Mouse (Mus musculus) MEL (cell line): ENCODE data around the gene Tsacc. TPM values are rescaled to one million over a fixed set of nuclear protein-coding genes. Genes with fewer than 3 reads are reported as not detected.

Source experiments
- DNase-seq: peaks from one replicate; pipeline ENCODE4 v3.0.0; 2011; ENCODE audit warnings: low read depth, low spot score
- H3K27ac ChIP-seq: 2 replicates; pipeline ENCODE4 v1.5.1; 2012; ENCODE audit warnings: low read depth, mild to moderate bottlenecking, control low read depth, low read length, moderate library complexity; ENCODE audit not compliant: control insufficient read depth
- H3K27me3 ChIP-seq, 2 experiments: fragments of 150-350 bp in 1 of 2; sonication (generic) in 1 of 2; 2 replicates each; pipeline ENCODE4 v1.6.1; 2012; ENCODE audit warnings: low read length in 2 of 2, mild to moderate bottlenecking in 2 of 2, improper control_type of control experiment in 1 of 2, moderate library complexity in 1 of 2; ENCODE audit not compliant: insufficient read depth in 2 of 2, control insufficient read depth in 1 of 2
- H3K36me3 ChIP-seq, 2 experiments: 2 replicates each; pipeline ENCODE4 v1.6.1; 2012 to 2014; ENCODE audit warnings: low read length in 2 of 2, improper control_type of control experiment in 1 of 2, inconsistent platforms in 1 of 2, mild to moderate bottlenecking in 1 of 2; ENCODE audit not compliant: insufficient read depth in 2 of 2, control insufficient read depth in 1 of 2
- H3K4me1 ChIP-seq, 2 experiments: fragments of 150-350 bp in 1 of 2; sonication (generic) in 1 of 2; 2 replicates each; pipeline ENCODE4 v1.6.1; 2012; ENCODE audit warnings: low read length in 2 of 2, improper control_type of control experiment in 1 of 2, mild to moderate bottlenecking in 1 of 2; ENCODE audit not compliant: insufficient read depth in 2 of 2, control insufficient read depth in 1 of 2
- H3K4me3 ChIP-seq, 2 experiments: fragments of 150-350 bp in 1 of 2; sonication (generic) in 1 of 2; 2 replicates each; pipeline ENCODE4 v1.5.1; 2012; ENCODE audit warnings: low read depth in 2 of 2, low read length in 2 of 2, mild to moderate bottlenecking in 2 of 2, moderate library complexity in 2 of 2, control low read depth in 1 of 2, improper control_type of control experiment in 1 of 2; ENCODE audit not compliant: control insufficient read depth in 1 of 2, insufficient read depth in 1 of 2
- H3K79me2 ChIP-seq: 2 replicates; pipeline ENCODE4 v1.6.1; 2012; ENCODE audit warnings: mild to moderate bottlenecking, low read length, moderate library complexity; ENCODE audit not compliant: control insufficient read depth, poor library complexity, insufficient read depth
- H3K9ac ChIP-seq: 2 replicates; pipeline ENCODE4 v1.6.1; 2012; ENCODE audit warnings: low read depth, mild to moderate bottlenecking, control low read depth, low read length, moderate library complexity; ENCODE audit not compliant: control insufficient read depth, poor library complexity, severe bottlenecking
- H3K9me3 ChIP-seq: fragments of 150-350 bp; sonication (generic); replicated peaks from 2 replicates; pipeline ENCODE4 v1.6.1; 2012; ENCODE audit warnings: mild to moderate bottlenecking, low read length, improper control_type of control experiment, moderate library complexity; ENCODE audit not compliant: insufficient read depth
- BHLHE40 ChIP-seq: IDR thresholded peaks from 2 replicates; pipeline ENCODE4 v1.6.1; 2012; ENCODE audit warnings: low read depth, mild to moderate bottlenecking, inconsistent platforms, low read length, improper control_type of control experiment, borderline replicate concordance
- CHD1 ChIP-seq: IDR thresholded peaks from 2 replicates; pipeline ENCODE4 v1.6.1; 2012; ENCODE audit warnings: low read depth, mild to moderate bottlenecking, inconsistent platforms, low read length, improper control_type of control experiment
- CHD2 ChIP-seq: IDR thresholded peaks from 2 replicates; pipeline ENCODE4 v1.6.1; 2011; ENCODE audit warnings: low read length, improper control_type of control experiment
- CTCF ChIP-seq, 3 experiments: IDR thresholded peaks in 2 of 3; conservative IDR thresholded peaks in 1 of 3; 2 replicates each; pipeline ENCODE4 v1.5.1; 2011 to 2012; ENCODE audit warnings: low read length in 3 of 3, low read depth in 2 of 3, mild to moderate bottlenecking in 2 of 3, improper control_type of control experiment in 1 of 3, inconsistent platforms in 1 of 3, mixed read lengths in 1 of 3, moderate library complexity in 1 of 3; ENCODE audit not compliant: control insufficient read depth in 1 of 3, insufficient read depth in 1 of 3, poor library complexity in 1 of 3, severe bottlenecking in 1 of 3
- E2F4 ChIP-seq: IDR thresholded peaks from 2 replicates; pipeline ENCODE4 v1.6.1; 2011; ENCODE audit warnings: low read depth, low read length, improper control_type of control experiment, borderline replicate concordance
- ELF1 ChIP-seq: IDR thresholded peaks from 2 replicates; pipeline ENCODE4 v1.6.1; 2014; ENCODE audit warnings: low read depth, mild to moderate bottlenecking, inconsistent platforms, low read length, improper control_type of control experiment, moderate library complexity
- EP300 ChIP-seq, 2 experiments: IDR thresholded peaks; 2 replicates each; pipeline ENCODE4 v1.6.1; 2011; ENCODE audit warnings: improper control_type of control experiment in 2 of 2, low read length in 2 of 2, low read depth in 1 of 2, mild to moderate bottlenecking in 1 of 2
- ETS1 ChIP-seq: IDR thresholded peaks from 2 replicates; pipeline ENCODE4 v1.6.1; 2012; ENCODE audit warnings: low read depth, mild to moderate bottlenecking, inconsistent platforms, low read length, improper control_type of control experiment, moderate library complexity
- GABPA ChIP-seq: IDR thresholded peaks from 2 replicates; pipeline ENCODE4 v1.6.1; 2012; ENCODE audit warnings: low read depth, mild to moderate bottlenecking, inconsistent platforms, low read length, improper control_type of control experiment, moderate library complexity
- GATA1 ChIP-seq: IDR thresholded peaks from 2 replicates; pipeline ENCODE4 v1.6.1; 2011; ENCODE audit warnings: low read depth, low read length, improper control_type of control experiment
- HCFC1 ChIP-seq: IDR thresholded peaks from 2 replicates; pipeline ENCODE4 v1.6.1; 2012; ENCODE audit warnings: low read depth, mild to moderate bottlenecking, inconsistent platforms, low read length, improper control_type of control experiment, moderate library complexity
- JUND ChIP-seq: IDR thresholded peaks from 2 replicates; pipeline ENCODE4 v1.6.1; 2011; ENCODE audit warnings: low read depth, mild to moderate bottlenecking, improper control_type of control experiment, low read length
- MAFK ChIP-seq: IDR thresholded peaks from 2 replicates; pipeline ENCODE4 v1.6.1; 2011; ENCODE audit warnings: low read depth, mild to moderate bottlenecking, low read length, improper control_type of control experiment, borderline replicate concordance
- MAX ChIP-seq: IDR thresholded peaks from 2 replicates; pipeline ENCODE4 v1.6.1; 2011; ENCODE audit warnings: low read length, improper control_type of control experiment
- MAZ ChIP-seq: IDR thresholded peaks from 2 replicates; pipeline ENCODE4 v1.6.1; 2012; ENCODE audit warnings: low read depth, mild to moderate bottlenecking, inconsistent platforms, low read length, improper control_type of control experiment
- MEF2A ChIP-seq: IDR thresholded peaks from 2 replicates; pipeline ENCODE4 v1.6.1; 2014; ENCODE audit warnings: low read depth, mild to moderate bottlenecking, inconsistent platforms, low read length, improper control_type of control experiment; ENCODE audit not compliant: poor library complexity, insufficient replicate concordance, severe bottlenecking; ENCODE audit errors: extremely low read depth
- MXI1 ChIP-seq: IDR thresholded peaks from 2 replicates; pipeline ENCODE4 v1.6.1; 2011; ENCODE audit warnings: mild to moderate bottlenecking, low read depth, low read length, improper control_type of control experiment
- MYB ChIP-seq: IDR thresholded peaks from 2 replicates; pipeline ENCODE4 v1.6.1; 2011; ENCODE audit warnings: mild to moderate bottlenecking, low read depth, low read length, improper control_type of control experiment
- MYC ChIP-seq: IDR thresholded peaks from 2 replicates; pipeline ENCODE4 v1.6.1; 2011; ENCODE audit warnings: low read depth, mild to moderate bottlenecking, low read length, improper control_type of control experiment, moderate library complexity
- NELFE ChIP-seq: IDR thresholded peaks from 2 replicates; pipeline ENCODE4 v1.6.1; 2011; ENCODE audit warnings: low read depth, low read length, improper control_type of control experiment
- NRF1 ChIP-seq: IDR thresholded peaks from 2 replicates; pipeline ENCODE4 v1.6.1; 2014; ENCODE audit warnings: low read depth, mild to moderate bottlenecking, inconsistent platforms, low read length, improper control_type of control experiment, moderate library complexity; ENCODE audit not compliant: poor library complexity, insufficient read depth, severe bottlenecking
- POLR2A ChIP-seq, 2 experiments: IDR thresholded peaks; 2 replicates each; pipeline ENCODE4 v1.6.1; 2011 to 2012; ENCODE audit warnings: low read length in 2 of 2, mild to moderate bottlenecking in 2 of 2, control low read depth in 1 of 2, improper control_type of control experiment in 1 of 2, low read depth in 1 of 2, moderate library complexity in 1 of 2; ENCODE audit not compliant: control insufficient read depth in 1 of 2, insufficient read depth in 1 of 2, poor library complexity in 1 of 2
- POLR2AphosphoS5 ChIP-seq: IDR thresholded peaks from 2 replicates; pipeline ENCODE4 v1.6.1; 2012; ENCODE audit warnings: low read depth, borderline replicate concordance, mild to moderate bottlenecking, inconsistent platforms, low read length, moderate library complexity, mixed read lengths
- RAD21 ChIP-seq: IDR thresholded peaks from 2 replicates; pipeline ENCODE4 v1.6.1; 2011; ENCODE audit warnings: mild to moderate bottlenecking, low read depth, low read length, improper control_type of control experiment
- RCOR1 ChIP-seq: IDR thresholded peaks from 2 replicates; pipeline ENCODE4 v1.6.1; 2012; ENCODE audit warnings: low read depth, mild to moderate bottlenecking, inconsistent platforms, low read length, improper control_type of control experiment
- SIN3A ChIP-seq: IDR thresholded peaks from 2 replicates; pipeline ENCODE4 v1.6.1; 2012; ENCODE audit warnings: low read length, improper control_type of control experiment, inconsistent platforms
- SMC3 ChIP-seq: IDR thresholded peaks from 2 replicates; pipeline ENCODE4 v1.6.1; 2011; ENCODE audit warnings: low read depth, low read length, improper control_type of control experiment
- TAL1 ChIP-seq: IDR thresholded peaks from 2 replicates; pipeline ENCODE4 v1.6.1; 2012; ENCODE audit warnings: mild to moderate bottlenecking, inconsistent platforms, low read length, moderate library complexity, mixed read lengths
- TBP ChIP-seq: IDR thresholded peaks from 2 replicates; pipeline ENCODE4 v1.8.0; 2011; ENCODE audit warnings: low read depth, low read length, improper control_type of control experiment
- TCF12 ChIP-seq: IDR thresholded peaks from 2 replicates; pipeline ENCODE4 v1.6.1; 2014; ENCODE audit warnings: low read depth, mild to moderate bottlenecking, inconsistent platforms, low read length, improper control_type of control experiment, moderate library complexity
- UBTF ChIP-seq: IDR thresholded peaks from 2 replicates; pipeline ENCODE4 v1.6.1; 2012; ENCODE audit warnings: low read depth, mild to moderate bottlenecking, inconsistent platforms, low read length, improper control_type of control experiment, moderate library complexity, borderline replicate concordance; ENCODE audit not compliant: insufficient read depth
- USF1 ChIP-seq: IDR thresholded peaks from 2 replicates; pipeline ENCODE4 v1.6.1; 2014; ENCODE audit warnings: low read depth, mild to moderate bottlenecking, inconsistent platforms, low read length, improper control_type of control experiment, moderate library complexity
- USF2 ChIP-seq, 2 experiments: IDR thresholded peaks; 2 replicates each; pipeline ENCODE4 v1.6.1; 2011 to 2012; ENCODE audit warnings: improper control_type of control experiment in 2 of 2, low read length in 2 of 2, borderline replicate concordance in 1 of 2, inconsistent platforms in 1 of 2, low read depth in 1 of 2, mild to moderate bottlenecking in 1 of 2; ENCODE audit not compliant: insufficient read depth in 1 of 2
- ZC3H11A ChIP-seq: IDR thresholded peaks from 2 replicates; pipeline ENCODE4 v1.6.1; 2012; ENCODE audit warnings: low read depth, mild to moderate bottlenecking, inconsistent platforms, low read length, improper control_type of control experiment
- ZKSCAN1 ChIP-seq: IDR thresholded peaks from 2 replicates; pipeline ENCODE4 v1.6.1; 2012; ENCODE audit warnings: low read depth, mild to moderate bottlenecking, inconsistent platforms, low read length, improper control_type of control experiment, moderate library complexity
- ZMIZ1 ChIP-seq: IDR thresholded peaks from 2 replicates; pipeline ENCODE4 v1.6.1; 2012; ENCODE audit warnings: low read depth, mild to moderate bottlenecking, inconsistent platforms, low read length, improper control_type of control experiment, moderate library complexity
- ZNF384 ChIP-seq: IDR thresholded peaks from 2 replicates; pipeline ENCODE4 v1.6.1; 2012; ENCODE audit warnings: low read depth, mild to moderate bottlenecking, inconsistent platforms, low read length, improper control_type of control experiment
- polyA plus RNA-seq, 2 experiments: library from polyadenylated mRNA; stranded (reverse) in 1 of 2; unstranded in 1 of 2; fragments of >175 nt in 1 of 2; fragments of >200 nt in 1 of 2; gene quantifications; 2 replicates each; pipeline versions ENCODE4 v1.2.1 to v1.2.4; 2012; ENCODE audit warnings: low replicate concordance in 2 of 2, low read depth in 1 of 2; ENCODE audit not compliant: insufficient read length in 2 of 2, insufficient read depth in 1 of 2, missing spikeins in 1 of 2
- total RNA-seq: library from RNA; depleted of rRNA; stranded (reverse); fragments of 300-350 nt; gene quantifications from 2 replicates; pipeline ENCODE4 v1.2.3, GENCODE M21; 2012

The Tsacc gene
- total and polyA plus RNA-seq, 3 experiments = 34.1 to 41.1 TPM; not detected in 1

DNA sequence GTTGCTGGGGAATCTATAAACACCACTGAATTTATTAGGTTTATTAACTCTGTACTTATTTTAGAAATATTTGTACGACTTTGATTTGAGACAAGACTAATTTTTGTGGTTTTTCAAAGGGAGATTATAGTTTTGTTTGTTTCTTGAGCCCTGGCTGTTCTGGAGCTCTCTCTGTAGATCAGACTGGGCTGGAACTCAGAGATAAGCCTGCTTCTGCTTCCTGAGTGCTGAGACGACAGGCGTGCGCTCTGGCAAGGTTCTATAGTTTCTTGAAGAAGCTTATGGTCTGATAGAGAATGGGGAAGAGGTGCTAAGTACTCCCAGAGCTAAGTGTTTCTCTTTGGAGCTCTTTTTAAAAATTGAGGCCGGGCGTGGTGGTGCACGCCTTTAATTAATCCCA is 41.5 kb upstream of the Tsacc start:
- H3K27ac ChIP-seq = peak overlapping the region; percentile 5; the same call in 1 of the 2 replicates
- H3K79me2 ChIP-seq = peaks cover 33% of the 10 kb centered on the region
- H3K9ac ChIP-seq = no peak overlapping the region
- H3K9me3 ChIP-seq = no peaks in the 10 kb centered on the region
- H3K36me3 ChIP-seq = peaks cover 8 to 29% of the 10 kb centered on the region in 2 experiments
- H3K27me3 ChIP-seq = no peaks in the 10 kb centered on the region
- peak; percentile 98 for DNase-seq
- H3K4me3 ChIP-seq = no peak overlapping the region
- peaks cover 3 to 27% of the 10 kb centered on the region in 2 experiments; a peak in 3 of 4 replicates for H3K4me1 ChIP-seq
- TF ChIP-seq CHD1 = no peak
- peak; percentile 93 for TF ChIP-seq MYC
- 0 out of 4 replicates have a peak, but pooled peaks of 1 of the 2 experiments have one; percentile 30 for TF ChIP-seq POLR2A (IDR thresholded peaks at IDR 0.05; ENCODE audit: control insufficient read depth in 1 of 2, insufficient read depth in 1 of 2, low read depth in 1 of 2, low read length in 2 of 2, poor library complexity in 1 of 2)
- TF ChIP-seq MEF2A = peak; percentile 84
- peak; percentile 56; the same call in 1 of the 2 replicates for TF ChIP-seq ELF1
- no peak for TF ChIP-seq USF1
- TF ChIP-seq MXI1 = peak; percentile 93
- peak; percentile 92 to 94 for TF ChIP-seq EP300 (IDR thresholded peaks at IDR 0.05; ENCODE audit: low read depth in 1 of 2, low read length in 2 of 2)
- peak; percentile 76 for TF ChIP-seq TBP
- TF ChIP-seq MAFK = peak; percentile 82; the same call in 1 of the 2 replicates
- TF ChIP-seq ZKSCAN1 = no peak
- TF ChIP-seq NELFE = no peak
- TF ChIP-seq TAL1 = peak; percentile 94
- peak; percentile 97 for TF ChIP-seq TCF12
- TF ChIP-seq ZMIZ1 = no peak
- no peak for TF ChIP-seq MYB
- TF ChIP-seq UBTF = no peak
- no peak for TF ChIP-seq RAD21
- peak; percentile 86 for TF ChIP-seq MAX
- no peak for TF ChIP-seq USF2 (IDR thresholded peaks at IDR 0.05; ENCODE audit: borderline replicate concordance in 1 of 2, insufficient read depth in 1 of 2, low read depth in 1 of 2, low read length in 2 of 2)
- TF ChIP-seq POLR2AphosphoS5 = no peak
- 0 out of 2 replicates have a peak, but pooled peaks have one; percentile 27 for TF ChIP-seq MAZ
- TF ChIP-seq ZC3H11A = no peak
- TF ChIP-seq GATA1 = peak; percentile 99
- no peak; the same call in 1 of the 2 replicates for TF ChIP-seq CHD2
- TF ChIP-seq E2F4 = no peak
- TF ChIP-seq SMC3 = no peak
- TF ChIP-seq HCFC1 = peak; percentile 66; the same call in 1 of the 2 replicates
- no peak for TF ChIP-seq GABPA
- peak; percentile 86 for TF ChIP-seq BHLHE40
- no peak for TF ChIP-seq ZNF384
- no peak for TF ChIP-seq JUND
- peak; percentile 94 for TF ChIP-seq ETS1
- TF ChIP-seq CTCF (IDR thresholded peaks at IDR 0.05 in 2 of 3, conservative IDR thresholded peaks at IDR 0.05 in 1 of 3; ENCODE audit: control insufficient read depth in 1 of 3, insufficient read depth in 1 of 3, low read depth in 2 of 3, low read length in 3 of 3, poor library complexity in 1 of 3, severe bottlenecking in 1 of 3) = no peak
- no peak for TF ChIP-seq NRF1
- peak; percentile 100 for TF ChIP-seq RCOR1
- peak; percentile 95 for TF ChIP-seq SIN3A
